Mouse (Mus musculus) liver, embryonic 13.5 days (tissue): ENCODE results near the gene Rnf220. TPM values are rescaled to one million over a fixed set of nuclear protein-coding genes. Genes with fewer than 3 reads are reported as not detected.

Experiments
- ATAC-seq: fragments of 200-750 bp; cut with Nextera tagmentation; 2 replicates; pipeline ENCODE4 v1.8.0; 2017; ENCODE audit warnings: low read depth, mild to moderate bottlenecking, moderate number of reproducible peaks, moderate library complexity
- DNase-seq: peaks from one replicate; pipeline ENCODE4 v3.0.0; 2022
- H3K27ac ChIP-seq: fragments of 300-500 bp; sonication (generic); 2 replicates; pipeline ENCODE4 v1.5.1; 2015; ENCODE audit warnings: moderate library complexity, mild to moderate bottlenecking, inconsistent platforms
- H3K27me3 ChIP-seq: fragments of 300-500 bp; sonication (generic); 2 replicates; pipeline ENCODE4 v1.6.1; 2015; ENCODE audit warnings: mild to moderate bottlenecking, inconsistent platforms
- H3K36me3 ChIP-seq: fragments of 300-500 bp; sonication (generic); 2 replicates; pipeline ENCODE4 v1.6.1; 2015; ENCODE audit warnings: mild to moderate bottlenecking, inconsistent platforms
- H3K4me1 ChIP-seq: fragments of 300-500 bp; sonication (generic); replicated peaks from 2 replicates; pipeline ENCODE4 v1.6.1; 2015; ENCODE audit warnings: inconsistent platforms
- H3K4me2 ChIP-seq: fragments of 300-500 bp; sonication (generic); 2 replicates; pipeline ENCODE4 v1.6.1; 2015; ENCODE audit warnings: inconsistent platforms, mild to moderate bottlenecking, moderate library complexity
- H3K4me3 ChIP-seq: fragments of 300-500 bp; sonication (generic); replicated peaks from 2 replicates; pipeline ENCODE4 v1.5.1; 2015; ENCODE audit warnings: mild to moderate bottlenecking, inconsistent platforms
- H3K9ac ChIP-seq: fragments of 300-500 bp; sonication (generic); 2 replicates; pipeline ENCODE4 v1.6.1; 2015; ENCODE audit warnings: mild to moderate bottlenecking, inconsistent platforms
- H3K9me3 ChIP-seq: fragments of 300-500 bp; sonication (generic); replicated peaks from 2 replicates; pipeline ENCODE4 v1.6.1; 2016; ENCODE audit warnings: inconsistent platforms
- WGBS: fragments of 180-500 bp; shearing (Covaris S2); methylation state at CpG from one replicate; pipeline ENCODE4 v1.1.7; 2015; ENCODE audit not compliant: insufficient replicate concordance; 5-methylcytosine and 5-hydroxymethylcytosine counted together
- polyA plus RNA-seq: library from polyadenylated mRNA; unstranded; fragments of >200 nt; fragmentation: Nextera tagmentation; extraction: Ambion mirVana; gene quantifications from 2 replicates; pipeline ENCODE4 v1.2.1, GENCODE M21; 2015

The Rnf220 gene
- polyA plus RNA-seq, 1 experiment from 2014 or later: 31.6 TPM

- DNase-seq (no peak), ATAC-seq (no peak)
- H3K36me3 ChIP-seq: no peaks in the 10 kb centered on the region
- H3K9me3 ChIP-seq: no peaks in the 10 kb centered on the region
- no peak overlapping the region for H3K4me3 ChIP-seq
- H3K27ac ChIP-seq: no peak overlapping the region
- H3K4me2 ChIP-seq: no peak overlapping the region
- H3K27me3 ChIP-seq: no peaks in the 10 kb centered on the region
- H3K4me1 ChIP-seq: peaks cover 3% of the 10 kb centered on the region; the same call in 1 of the 2 replicates
- no peak overlapping the region for H3K9ac ChIP-seq
- 32% methylated on average over 16 of the region's 16 CpGs for WGBS
These were observed 123.4 kb downstream of the Rnf220 start for GRCm38 (mm10) chr4:117373324-117374077.

DNA sequence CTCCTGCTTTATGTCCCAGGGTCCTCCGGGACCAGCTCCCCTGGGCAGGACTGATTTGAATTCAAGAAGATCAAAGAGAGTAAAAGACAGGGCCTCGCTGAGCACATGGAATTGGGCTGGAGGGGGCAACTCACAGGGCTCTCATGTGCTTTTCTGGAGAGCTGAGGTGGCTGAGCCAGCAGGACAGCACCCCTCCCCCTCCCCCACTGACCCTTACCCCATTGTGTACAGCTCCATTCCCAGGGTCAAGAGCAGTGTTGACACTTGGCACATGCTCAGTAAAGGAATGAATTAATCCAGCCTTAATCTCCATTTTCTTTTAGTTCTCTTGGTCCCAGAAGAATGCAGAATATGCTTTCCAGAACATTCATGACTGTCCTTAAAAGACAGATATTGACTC lies 125.0 kb downstream of the Rnf220 start:
- Histone ChIP-seq H3K36me3 (no peaks in the 10 kb centered on the region), H3K9me3 (no peaks in the 10 kb centered on the region), H3K4me1 (peaks cover 3% of the 10 kb centered on the region; the same call in 1 of the 2 replicates), H3K27ac (no peak overlapping the region), H3K4me3 (no peak overlapping the region), H3K9ac (no peak overlapping the region), H3K27me3 (no peaks in the 10 kb centered on the region), H3K4me2 (no peak overlapping the region)
- WGBS: 43% methylated on average over 2 of the region's 2 CpGs
- DNase-seq (no peak), ATAC-seq (no peak)

GRCm38 (mm10) chr4:117370354-117370753 lies 126.5 kb downstream of the Rnf220 start:
- Histone ChIP-seq H3K4me1 (peaks cover 3% of the 10 kb centered on the region; the same call in 1 of the 2 replicates), H3K9me3 (no peaks in the 10 kb centered on the region), H3K36me3 (no peaks in the 10 kb centered on the region), H3K27ac (no peak overlapping the region), H3K4me2 (no peak overlapping the region), H3K4me3 (no peak overlapping the region), H3K27me3 (no peaks in the 10 kb centered on the region), H3K9ac (no peak overlapping the region)
- WGBS: 56% methylated on average over 5 of the region's 5 CpGs
- ATAC-seq (no peak), DNase-seq (no peak)

GRCm38 (mm10) chr4:117369571-117369970 lies 127.3 kb downstream of the Rnf220 start:
- no peak for DNase-seq
- no peaks in the 10 kb centered on the region for H3K27me3 ChIP-seq
- WGBS: 50% methylated on average over 3 of the region's 3 CpGs

DNA sequence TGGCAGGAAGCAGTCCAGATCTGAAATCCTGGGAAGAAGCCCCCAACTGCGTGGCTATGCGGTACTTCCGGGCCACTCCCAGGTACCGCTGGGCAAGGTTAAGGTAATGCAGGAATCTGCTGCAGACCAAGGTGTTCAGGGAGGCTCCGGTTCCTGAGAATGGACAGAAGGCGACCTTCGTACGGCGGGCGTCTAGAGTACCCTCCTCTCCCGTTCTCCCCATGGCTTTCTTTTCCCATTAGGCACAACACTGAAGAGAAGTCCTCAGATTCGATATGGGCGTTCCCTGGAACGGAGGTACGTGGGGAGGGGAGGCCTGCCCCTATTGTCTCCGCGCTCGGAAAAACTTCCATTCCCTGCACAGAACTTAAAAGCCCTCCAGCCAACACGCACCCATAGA lies 129.5 kb downstream of the Rnf220 start:
- H3K4me1 ChIP-seq: peaks cover 3% of the 10 kb centered on the region; the same call in 1 of the 2 replicates
- H3K9me3 ChIP-seq: no peaks in the 10 kb centered on the region
- H3K4me3 ChIP-seq: no peak overlapping the region
- ATAC-seq: no peak
- DNase-seq: no peak
- 76% methylated on average over 19 of the region's 19 CpGs for WGBS
- H3K36me3 ChIP-seq: no peaks in the 10 kb centered on the region
- H3K27me3 ChIP-seq: no peaks in the 10 kb centered on the region
- H3K9ac ChIP-seq: no peak overlapping the region
- no peak overlapping the region for H3K27ac ChIP-seq
- H3K4me2 ChIP-seq: no peak overlapping the region

More at GRCm38 (mm10) chr4:117369571-117369970, 127.3 kb downstream of the Rnf220 start:
- H3K9ac ChIP-seq: no peak overlapping the region
- H3K4me1 ChIP-seq: peaks cover 3% of the 10 kb centered on the region; the same call in 1 of the 2 replicates
- H3K4me3 ChIP-seq: no peak overlapping the region
- H3K4me2 ChIP-seq: no peak overlapping the region
- H3K27ac ChIP-seq: no peak overlapping the region
- no peaks in the 10 kb centered on the region for H3K36me3 ChIP-seq
- no peak for ATAC-seq
- H3K9me3 ChIP-seq: no peaks in the 10 kb centered on the region

GRCm38 (mm10) chr4:117362085-117362484 lies 134.8 kb downstream of the Rnf220 start:
- no peaks in the 10 kb centered on the region for H3K9me3 ChIP-seq
- DNase-seq (no peak), ATAC-seq (no peak)
- no peaks in the 10 kb centered on the region for H3K27me3 ChIP-seq
- H3K4me3 ChIP-seq: no peak overlapping the region
- 46% methylated on average over 5 of the region's 5 CpGs for WGBS
- no peak overlapping the region for H3K27ac ChIP-seq
- H3K9ac ChIP-seq: no peak overlapping the region
- H3K4me1 ChIP-seq: no peaks in the 10 kb centered on the region
- no peak overlapping the region for H3K4me2 ChIP-seq
- no peaks in the 10 kb centered on the region for H3K36me3 ChIP-seq

GRCm38 (mm10) chr4:117361558-117361873 lies 135.3 kb downstream of the Rnf220 start:
- Histone ChIP-seq H3K4me2 (no peak overlapping the region), H3K27me3 (no peaks in the 10 kb centered on the region; the same call in 1 of the 2 replicates), H3K4me1 (no peaks in the 10 kb centered on the region), H3K9me3 (no peaks in the 10 kb centered on the region), H3K36me3 (no peaks in the 10 kb centered on the region), H3K4me3 (no peak overlapping the region), H3K9ac (no peak overlapping the region), H3K27ac (no peak overlapping the region)
- DNase-seq (no peak), ATAC-seq (no peak)
- 55% methylated on average over 7 of the region's 7 CpGs for WGBS

- Histone ChIP-seq H3K4me2 (no peak overlapping the region), H3K9ac (no peak overlapping the region), H3K27me3 (no peaks in the 10 kb centered on the region; the same call in 1 of the 2 replicates), H3K4me3 (no peak overlapping the region), H3K4me1 (0 out of 2 replicates have a peak, but pooled peaks cover 6% of the 10 kb centered on the region), H3K36me3 (no peaks in the 10 kb centered on the region), H3K9me3 (no peaks in the 10 kb centered on the region), H3K27ac (no peak overlapping the region)
- WGBS: 65% methylated on average over 16 of the region's 16 CpGs
- no peak for DNase-seq
- ATAC-seq: no peak
These were observed 135.9 kb downstream of the Rnf220 start for GRCm38 (mm10) chr4:117360713-117361557.

DNA sequence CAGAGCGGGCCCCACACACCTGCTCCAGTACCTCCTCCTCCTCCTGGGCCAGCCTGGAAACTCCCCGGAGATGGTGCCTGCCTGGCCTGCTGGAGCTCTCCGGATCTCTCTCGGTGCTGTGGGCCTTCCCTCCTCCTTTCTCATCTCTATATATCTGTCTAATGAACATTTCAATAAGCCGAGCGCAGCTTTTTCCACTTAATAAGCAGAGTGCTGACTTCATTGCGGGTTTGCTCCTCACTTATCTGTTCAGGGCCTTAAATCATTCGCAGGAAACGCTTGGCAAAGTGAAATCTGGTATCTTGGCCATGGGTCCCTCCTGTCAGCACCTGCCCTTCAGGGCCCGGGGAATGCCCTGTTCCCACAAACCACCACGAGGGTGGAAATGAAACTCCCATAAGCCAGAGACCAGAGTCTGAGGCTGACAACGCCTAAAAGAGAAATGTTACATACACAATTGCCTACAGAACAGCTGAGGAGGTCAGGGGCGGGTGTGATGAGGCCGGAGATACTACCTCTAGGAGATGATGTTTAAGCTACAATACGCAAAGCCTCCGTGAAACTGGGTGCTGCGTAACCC lies 137.0 kb downstream of the Rnf220 start:
- no peaks in the 10 kb centered on the region; the same call in 1 of the 2 replicates for H3K27me3 ChIP-seq
- H3K27ac ChIP-seq: no peak overlapping the region
- H3K4me2 ChIP-seq: no peak overlapping the region
- WGBS: 61% methylated on average over 17 of the region's 17 CpGs
- H3K9ac ChIP-seq: no peak overlapping the region
- H3K9me3 ChIP-seq: no peaks in the 10 kb centered on the region
- DNase-seq (no peak), ATAC-seq (no peak)
- no peaks in the 10 kb centered on the region for H3K36me3 ChIP-seq
- H3K4me3 ChIP-seq: no peak overlapping the region
- 0 out of 2 replicates have a peak, but pooled peaks cover 7% of the 10 kb centered on the region for H3K4me1 ChIP-seq

GRCm38 (mm10) chr4:117357917-117358316 lies 138.9 kb downstream of the Rnf220 start:
- no peak overlapping the region for H3K4me3 ChIP-seq
- no peak for DNase-seq
- 0 out of 2 replicates have a peak, but pooled peaks cover 7% of the 10 kb centered on the region for H3K4me1 ChIP-seq
- no peaks in the 10 kb centered on the region for H3K36me3 ChIP-seq
- 50% methylated on average over 7 of the region's 7 CpGs for WGBS
- no peak overlapping the region for H3K27ac ChIP-seq
- no peak overlapping the region for H3K9ac ChIP-seq
- ATAC-seq: no peak
- no peak overlapping the region for H3K4me2 ChIP-seq
- no peaks in the 10 kb centered on the region for H3K9me3 ChIP-seq
- no peaks in the 10 kb centered on the region; the same call in 1 of the 2 replicates for H3K27me3 ChIP-seq

- H3K27me3 ChIP-seq: no peaks in the 10 kb centered on the region; the same call in 1 of the 2 replicates
These were observed 139.7 kb downstream of the Rnf220 start for GRCm38 (mm10) chr4:117357104-117357503.

More at GRCm38 (mm10) chr4:117357104-117357503, 139.7 kb downstream of the Rnf220 start:
- ATAC-seq (no peak), DNase-seq (no peak)
- Histone ChIP-seq H3K9me3 (no peaks in the 10 kb centered on the region), H3K4me2 (no peak overlapping the region), H3K4me1 (0 out of 2 replicates have a peak, but pooled peaks cover 7% of the 10 kb centered on the region), H3K36me3 (no peaks in the 10 kb centered on the region), H3K27ac (no peak overlapping the region), H3K9ac (no peak overlapping the region), H3K4me3 (no peak overlapping the region)
- WGBS: 65% methylated on average over 5 of the region's 5 CpGs
